25 mouse cellular contexts compared by ENCODE assay signal in the genomic region with DNA sequence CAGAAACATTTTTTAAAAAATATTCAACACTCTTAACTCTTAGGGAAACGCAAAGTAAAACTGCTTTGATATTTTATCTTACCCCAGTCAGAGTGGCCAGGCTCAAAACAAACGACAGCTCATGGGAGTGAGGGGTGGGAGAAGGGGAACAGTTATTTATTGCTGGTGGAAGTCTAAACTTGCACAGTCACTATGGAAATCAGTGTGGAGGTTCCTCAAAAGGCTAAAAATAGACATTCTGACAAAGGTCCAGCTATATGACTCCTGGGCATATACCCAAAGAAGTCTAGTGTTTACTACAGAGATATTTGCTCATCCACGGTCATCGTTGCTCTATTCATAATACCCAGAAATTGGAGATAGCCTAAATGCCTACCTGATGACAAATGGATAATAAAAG.
A peak's percentile ranks its signal among the peaks of the same experiment; 100 is the strongest.
DNase-seq lines count a peak whose midpoint lies in the region; ATAC-seq lines count a peak whose summit lies in the region.
"Had no signal": no experiment of that assay in that cellular context is flagged by ENCODE, and none has a peak within 500 bp of the region (broad histone marks: within the 10 kb centered on the region; RNA-seq: fewer than 3 reads in every experiment).

No protein-coding gene starts in this region.

- peak; percentile 39 for DNase-seq in midbrain, embryonic 11.5 days (ENCODE audit: low spot score, missing footprints)
- DNase-seq in midbrain, embryonic 14.5 days = no peak
- peak; percentile 75 for DNase-seq in NIH3T3 (ENCODE audit: low read depth)
- DNase-seq in kidney, postnatal 36 days = no peak
- DNase-seq: adrenal gland, adult 2 months; adrenal gland, postnatal 25 days; B cell, adult 2 months; cerebellum, adult 2 months; cerebellum, postnatal 14 days; gastrocnemius, postnatal 14 days; kidney, adult 11 months had no signal

- no peaks in the 10 kb centered on the region for H3K36me3 ChIP-seq in midbrain, embryonic 11.5 days (ENCODE audit: control insufficient read depth, insufficient read depth, low read length)
- no peaks in the 10 kb centered on the region for H3K36me3 ChIP-seq in midbrain, embryonic 14.5 days (ENCODE audit: control insufficient read depth, insufficient read depth, low read length)
- H3K36me3 ChIP-seq in hindbrain, embryonic 13.5 days = no peaks in the 10 kb centered on the region
- H3K36me3 ChIP-seq: embryonic facial prominence, embryonic 13.5 days; forebrain, embryonic 12.5 days; G1E; heart, embryonic 10.5 days; heart, embryonic 15.5 days; hindbrain, embryonic 10.5 days had no signal

- no peaks in the 10 kb centered on the region for H3K9me3 ChIP-seq in midbrain, embryonic 11.5 days (ENCODE audit: control insufficient read depth, low read length)
- H3K9me3 ChIP-seq in midbrain, embryonic 14.5 days (ENCODE audit: control insufficient read depth, low read length) = no peaks in the 10 kb centered on the region
- H3K9me3 ChIP-seq in hindbrain, embryonic 13.5 days = no peaks in the 10 kb centered on the region
- H3K9me3 ChIP-seq: embryonic facial prominence, embryonic 13.5 days; forebrain, embryonic 12.5 days; G1E; heart, embryonic 10.5 days; heart, embryonic 15.5 days; hindbrain, embryonic 10.5 days had no signal

- no peak overlapping the region for H3K27ac ChIP-seq in midbrain, embryonic 11.5 days (ENCODE audit: low read depth, low read length)
- no peak overlapping the region for H3K27ac ChIP-seq in midbrain, embryonic 14.5 days (replicated peaks; ENCODE audit: low read depth, low read length)
- H3K27ac ChIP-seq in hindbrain, embryonic 13.5 days = no peak overlapping the region
- H3K27ac ChIP-seq: embryonic facial prominence, embryonic 13.5 days; forebrain, embryonic 12.5 days; heart, embryonic 10.5 days; heart, embryonic 15.5 days; hindbrain, embryonic 10.5 days had no signal

- 93% methylated on average over 4 of the region's 4 CpGs for WGBS in midbrain, embryonic 11.5 days
- 89% methylated on average over 4 of the region's 4 CpGs for WGBS in midbrain, embryonic 14.5 days
- 88% methylated on average over 4 of the region's 4 CpGs for WGBS in hindbrain, embryonic 13.5 days

- no peak overlapping the region for H3K9ac ChIP-seq in midbrain, embryonic 11.5 days (ENCODE audit: low read length)
- no peak overlapping the region for H3K9ac ChIP-seq in midbrain, embryonic 14.5 days (replicated peaks; ENCODE audit: low read length)
- H3K9ac ChIP-seq in hindbrain, embryonic 13.5 days = no peak overlapping the region
- H3K9ac ChIP-seq: embryonic facial prominence, embryonic 13.5 days; forebrain, embryonic 12.5 days; heart, embryonic 15.5 days had no signal

- no peaks in the 10 kb centered on the region for H3K27me3 ChIP-seq in midbrain, embryonic 11.5 days (ENCODE audit: control insufficient read depth, insufficient read depth, low read length)
- H3K27me3 ChIP-seq in midbrain, embryonic 14.5 days (ENCODE audit: control insufficient read depth, insufficient read depth, low read length) = no peaks in the 10 kb centered on the region
- H3K27me3 ChIP-seq in hindbrain, embryonic 13.5 days = no peaks in the 10 kb centered on the region
- H3K27me3 ChIP-seq: embryonic facial prominence, embryonic 13.5 days; forebrain, embryonic 12.5 days; heart, embryonic 15.5 days; Patski had no signal

- no peaks in the 10 kb centered on the region for H3K4me1 ChIP-seq in midbrain, embryonic 11.5 days (ENCODE audit: control insufficient read depth, insufficient read depth, low read length)
- no peaks in the 10 kb centered on the region for H3K4me1 ChIP-seq in midbrain, embryonic 14.5 days (ENCODE audit: control insufficient read depth, insufficient read depth, low read length)
- H3K4me1 ChIP-seq in hindbrain, embryonic 13.5 days (replicated peaks) = 0 out of 2 replicates have a peak, but pooled peaks cover 6% of the 10 kb centered on the region
- H3K4me1 ChIP-seq: embryonic facial prominence, embryonic 13.5 days; forebrain, embryonic 12.5 days; hindbrain, embryonic 10.5 days had no signal

- no peak overlapping the region for H3K4me2 ChIP-seq in midbrain, embryonic 11.5 days
- H3K4me2 ChIP-seq in midbrain, embryonic 14.5 days (ENCODE audit: low read length) = no peak overlapping the region
- H3K4me2 ChIP-seq in hindbrain, embryonic 13.5 days = no peak overlapping the region
- H3K4me2 ChIP-seq: embryonic facial prominence, embryonic 13.5 days; forebrain, embryonic 12.5 days; heart, embryonic 15.5 days had no signal

- H3K4me3 ChIP-seq in midbrain, embryonic 11.5 days (ENCODE audit: low read depth, low read length) = no peak overlapping the region
- no peak overlapping the region for H3K4me3 ChIP-seq in midbrain, embryonic 14.5 days (replicated peaks; ENCODE audit: low read depth, low read length)
- H3K4me3 ChIP-seq in hindbrain, embryonic 13.5 days = no peak overlapping the region
- H3K4me3 ChIP-seq: embryonic facial prominence, embryonic 13.5 days; forebrain, embryonic 12.5 days; heart, embryonic 10.5 days; heart, embryonic 15.5 days; hindbrain, embryonic 10.5 days had no signal

- no peak for ATAC-seq in midbrain, embryonic 11.5 days (ENCODE audit: low FRiP score)
- no peak for ATAC-seq in midbrain, embryonic 14.5 days (ENCODE audit: low FRiP score, low TSS enrichment)
- ATAC-seq in common myeloid progenitor, adult 5-6 weeks (replicated peaks; ENCODE audit: low read depth, poor library complexity, severe bottlenecking) = 0 out of 2 replicates have a peak, but pooled peaks have one; percentile 22
- ATAC-seq in monocyte, adult 5-6 weeks (replicated peaks; ENCODE audit: insufficient number of reproducible peaks, low FRiP score, low TSS enrichment, poor library complexity, severe bottlenecking) = peak; percentile 57
- ATAC-seq in hindbrain, embryonic 13.5 days (ENCODE audit: low FRiP score) = no peak
- ATAC-seq: activated CD4-positive, CD25-positive, alpha-beta regulatory T cell, adult 4 months; CD4-positive, CD25-positive, alpha-beta regulatory T cell, adult 4 months; forebrain, embryonic 16.5 days; hindbrain, embryonic 16.5 days; Patski had no signal

Comparison
In these comparisons a context has a peak if more than half of its experiments do, and no peak if none do; other contexts are left out.
1. DNase-seq: peak in midbrain, embryonic 11.5 days (single experiment) and NIH3T3 (single experiment); none in midbrain, embryonic 14.5 days (single experiment) and kidney, postnatal 36 days (0 of 2).
2. ATAC-seq: peak in common myeloid progenitor, adult 5-6 weeks (single experiment) and monocyte, adult 5-6 weeks (single experiment); none in midbrain, embryonic 11.5 days (single experiment), midbrain, embryonic 14.5 days (single experiment) and hindbrain, embryonic 13.5 days (single experiment).